Mouse (Mus musculus): Measurements from ENCODE around the gene Apoo. TPM values are rescaled to one million over a fixed set of nuclear protein-coding genes. Genes with fewer than 3 reads are reported as not detected.
"Not testable (repeated sequence)": the region's sequence is repeated elsewhere in the genome, so short reads cannot be mapped to it uniquely, and the experiment has no call there.

The Apoo gene
- total RNA-seq, 2 experiments from 2014 or later = 54.3 to 74.0 TPM

DNA sequence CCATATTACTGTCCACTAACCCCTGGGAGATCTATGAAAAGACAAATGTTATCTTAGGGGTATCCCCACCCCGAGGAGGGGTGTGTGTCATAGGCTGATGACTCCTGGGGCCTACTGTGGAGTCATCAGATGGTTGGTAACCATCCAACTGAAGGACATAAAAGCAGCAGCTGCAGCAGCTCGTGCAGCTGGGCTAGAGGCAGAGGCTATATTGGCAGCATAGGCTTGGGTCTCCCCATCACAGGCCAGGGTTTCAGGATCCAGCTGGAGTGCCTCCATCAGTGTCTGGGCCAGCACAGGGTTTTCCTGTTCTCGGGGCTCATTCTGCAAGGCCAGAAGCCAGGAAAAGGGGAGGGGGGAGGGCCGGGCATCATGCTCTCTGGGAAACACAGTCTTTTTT lies 92.4 kb downstream of the Apoo start:
- Histone ChIP-seq H3K27ac (no peak overlapping the region), H3K4me3 (no peak overlapping the region)
- DNase-seq (ENCODE audit: low spot score in 2 of 2) = no peak
- no peak for TF ChIP-seq CTCF (conservative IDR thresholded peaks at IDR 0.05)

DNA sequence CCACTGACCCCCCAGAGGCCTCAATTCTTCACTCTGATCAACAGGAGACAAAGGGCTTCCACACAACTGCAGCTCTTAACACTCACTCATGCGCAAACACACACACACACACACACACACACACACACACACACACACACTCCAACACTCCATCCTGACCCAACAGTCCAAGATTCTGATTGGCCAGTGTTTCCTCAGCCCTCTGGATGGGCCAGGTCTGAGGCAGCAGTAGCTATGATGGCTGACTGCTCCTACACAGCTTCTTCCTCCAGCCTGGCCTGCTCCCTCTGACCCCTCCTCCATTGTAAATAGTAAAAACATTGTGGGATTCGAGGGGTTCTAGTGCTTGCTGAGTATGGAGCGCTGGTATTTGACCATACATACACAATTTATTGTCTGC lies 94.6 kb downstream of the Apoo start:
- H3K27ac ChIP-seq, H3K4me3 ChIP-seq: not testable (repeated sequence)

GRCm38 (mm10) chrX:94462604-94463429 lies 95.9 kb downstream of the Apoo start:
- not testable (repeated sequence) for DNase-seq (ENCODE audit: low spot score in 2 of 2); H3K4me3 ChIP-seq; H3K27ac ChIP-seq

More for the DNA sequence above, 94.6 kb downstream of the Apoo start:
- not testable (repeated sequence) for DNase-seq (ENCODE audit: low spot score in 2 of 2)

Small RNA genes lying within 50 kb of the gene (microRNA-seq; reads per million reads assigned to microRNA genes)
- gene Gm44477 = 0 reads per million in 2 experiments

Other genes with a start within 250 kb of the Apoo start
- 10 to 100 TPM; 34.2 to 38.4 TPM for gene Zfx, start 243.4 kb upstream of the Apoo start, total RNA-seq (2021)
- 100 to 1,000 TPM; 102 to 159 TPM for gene Eif2s3x, start 154.3 kb upstream of the Apoo start, total RNA-seq (2021)
- 10 to 100 TPM; 25.9 to 26.7 TPM for gene Klhl15, start 132.5 kb upstream of the Apoo start, total RNA-seq (2021)
- under 1 TPM; 0.26 to 0.37 TPM for gene Fam90a1b, start 340 bp upstream of the Apoo start, total RNA-seq (2021)
- 100 to 1,000 TPM; 531 to 547 TPM for gene Maged1, start 175.0 kb downstream of the Apoo start, total RNA-seq (2021)